Mouse (Mus musculus) spleen, embryonic (tissue): ENCODE results near the gene Abca5.
"Not testable (repeated sequence)": the region's sequence is repeated elsewhere in the genome, so short reads cannot be mapped to it uniquely, and the experiment has no call there.

Experiments
- CTCF ChIA-PET: fragments of 350-600 bp; sonication (Branson Sonifier 250); formaldehyde crosslinking; loops from one replicate; lab custom pipeline; 2022; lab: Charles Lee

Gene Abca5

GRCm38 (mm10) chr11:110337289-110338245 is at the start of gene Abca5:
TSS of gene Abca5 (minus strand) at chr11:110337716.
- CTCF ChIA-PET, result interaction anchor here (0.6 kb wide), 1 partner anchor 17 kb away, joined by 21 read pairs; no protein-coding TSS in a partner anchor

GRCm38 (mm10) chr11:110385487-110385886 is 48.0 kb upstream of the Abca5 start:
- CTCF ChIA-PET, result no interaction called here

- CTCF ChIA-PET, result no interaction called here
Measured at GRCm38 (mm10) chr11:110380310-110380668, 42.8 kb upstream of the Abca5 start.

- CTCF ChIA-PET, result interaction anchor here (0.6 to 1.3 kb wide), 6 partner anchors 9 to 1389 kb away, joined by 3 to 18 read pairs (median 4); no protein-coding TSS in a partner anchor
Measured at GRCm38 (mm10) chr11:110379661-110380309, 42.3 kb upstream of the Abca5 start.

- CTCF ChIA-PET, result interaction anchor here (0.9 kb wide), 1 partner anchor 36 kb away, joined by 3 read pairs; no protein-coding TSS in a partner anchor
Measured at GRCm38 (mm10) chr11:110374036-110374435, 36.5 kb upstream of the Abca5 start.

- CTCF ChIA-PET, result no interaction called here
Measured at GRCm38 (mm10) chr11:110372266-110372954, 34.9 kb upstream of the Abca5 start.

GRCm38 (mm10) chr11:110371827-110372226 is 34.3 kb upstream of the Abca5 start:
- CTCF ChIA-PET, result interaction anchor here (0.6 kb wide), 1 partner anchor 64 kb away, joined by 3 read pairs; no protein-coding TSS in a partner anchor

GRCm38 (mm10) chr11:110369312-110370019 is 31.9 kb upstream of the Abca5 start:
- CTCF ChIA-PET, result no interaction called here

- CTCF ChIA-PET, result interaction anchor here (0.6 kb wide), 1 partner anchor 73 kb away, joined by 5 read pairs; no protein-coding TSS in a partner anchor
Measured at GRCm38 (mm10) chr11:110367638-110368037, 30.1 kb upstream of the Abca5 start.

GRCm38 (mm10) chr11:110366902-110367301 is 29.4 kb upstream of the Abca5 start:
- CTCF ChIA-PET, result interaction anchor here (0.6 to 1.4 kb wide), 4 partner anchors 11 to 1479 kb away, joined by 3 to 5 read pairs (median 4); no protein-coding TSS in a partner anchor

GRCm38 (mm10) chr11:110365016-110365415 is 27.5 kb upstream of the Abca5 start:
- CTCF ChIA-PET, result interaction anchor here (0.6 kb wide), 1 partner anchor 15 kb away, joined by 3 read pairs; no protein-coding TSS in a partner anchor

- CTCF ChIA-PET, result interaction anchor here (0.6 kb wide), 1 partner anchor 689 kb away, joined by 3 read pairs; no protein-coding TSS in a partner anchor
Measured at GRCm38 (mm10) chr11:110357756-110358551, 20.4 kb upstream of the Abca5 start.

- CTCF ChIA-PET, result not testable (repeated sequence)
Measured at GRCm38 (mm10) chr11:110355131-110355530, 17.6 kb upstream of the Abca5 start.

GRCm38 (mm10) chr11:110354261-110354660 is 16.7 kb upstream of the Abca5 start:
- CTCF ChIA-PET, result interaction anchor here (0.8 kb wide), 1 partner anchor 41 kb away, joined by 4 read pairs; no protein-coding TSS in a partner anchor

- CTCF ChIA-PET, result no interaction called here
Measured at GRCm38 (mm10) chr11:110348170-110348569, 10.7 kb upstream of the Abca5 start.

GRCm38 (mm10) chr11:110347768-110348167 is 10.3 kb upstream of the Abca5 start:
- CTCF ChIA-PET, result no interaction called here

- CTCF ChIA-PET, result no interaction called here
Measured at GRCm38 (mm10) chr11:110336814-110337288, 665 bp downstream of the Abca5 start.

- CTCF ChIA-PET, result no interaction called here
Measured at GRCm38 (mm10) chr11:110330093-110330492, 7.4 kb downstream of the Abca5 start.

GRCm38 (mm10) chr11:110322266-110322665 is 15.2 kb downstream of the Abca5 start:
- CTCF ChIA-PET, result no interaction called here
